Mouse (Mus musculus) myocyte (in vitro differentiated cells): ENCODE data around the gene Cenpp. TPM values are rescaled to one million over a fixed set of nuclear protein-coding genes. Genes with fewer than 3 reads are reported as not detected.

Experiments
- H3K27me3 ChIP-seq: one replicate; pipeline ENCODE4 v1.6.1; 2011; ENCODE audit not compliant: control insufficient read depth, insufficient read depth, insufficient read length
- H3K36me3 ChIP-seq: one replicate; pipeline ENCODE4 v1.6.1; 2011; ENCODE audit not compliant: control insufficient read depth, insufficient read depth
- H3K4me2 ChIP-seq: one replicate; pipeline ENCODE4 v1.6.1; 2011; ENCODE audit warnings: low read depth, control low read depth
- H3K4me3 ChIP-seq: one replicate; pipeline ENCODE4 v1.5.1; 2011; ENCODE audit warnings: mild to moderate bottlenecking, control low read depth, moderate library complexity
- H3K79me2 ChIP-seq: one replicate; pipeline ENCODE4 v1.6.1; 2011; ENCODE audit not compliant: control insufficient read depth, insufficient read depth
- H3ac ChIP-seq: one replicate; pipeline ENCODE4 v1.6.1; 2011; ENCODE audit not compliant: control insufficient read depth, insufficient read length
- CEBPB ChIP-seq: IDR thresholded peaks from 2 replicates; pipeline ENCODE4 v1.6.1; 2011; ENCODE audit warnings: mild to moderate bottlenecking, moderate library complexity; ENCODE audit not compliant: poor library complexity, insufficient read depth, severe bottlenecking
- E2F4 ChIP-seq: IDR thresholded peaks from one replicate; pipeline ENCODE4 v1.6.1; 2011; ENCODE audit warnings: mild to moderate bottlenecking, control low read depth, moderate library complexity; ENCODE audit not compliant: insufficient read depth
- MAX ChIP-seq: IDR thresholded peaks from one replicate; pipeline ENCODE4 v1.6.1; 2011; ENCODE audit warnings: low read depth, mild to moderate bottlenecking, control low read depth
- MYOD1 ChIP-seq, 3 experiments: IDR thresholded peaks; one replicate each; pipeline ENCODE4 v1.6.1; 2011; ENCODE audit warnings: control low read depth in 2 of 3, low read depth in 2 of 3, mild to moderate bottlenecking in 2 of 3, moderate library complexity in 1 of 3; ENCODE audit not compliant: insufficient read length in 2 of 3, control insufficient read depth in 1 of 3
- MYOG ChIP-seq, 3 experiments: IDR thresholded peaks; one replicate each; pipeline ENCODE4 v1.6.1; 2011; ENCODE audit warnings: control low read depth in 2 of 3, low read depth in 2 of 3, mild to moderate bottlenecking in 2 of 3; ENCODE audit not compliant: insufficient read length in 2 of 3, control insufficient read depth in 1 of 3, insufficient read depth in 1 of 3
- POLR2A ChIP-seq: IDR thresholded peaks from one replicate; pipeline ENCODE4 v1.6.1; 2011; ENCODE audit warnings: low read depth, mild to moderate bottlenecking, control low read depth, moderate library complexity; ENCODE audit not compliant: insufficient read length
- POLR2AphosphoS2 ChIP-seq: IDR thresholded peaks from one replicate; pipeline ENCODE4 v1.6.1; 2011; ENCODE audit warnings: low read depth, control low read depth; ENCODE audit not compliant: insufficient read length
- REST ChIP-seq: IDR thresholded peaks from one replicate; pipeline ENCODE4 v1.6.1; 2011; ENCODE audit warnings: mild to moderate bottlenecking, control low read depth, moderate library complexity; ENCODE audit not compliant: insufficient read depth, insufficient read length
- SRF ChIP-seq: IDR thresholded peaks from one replicate; pipeline ENCODE4 v1.6.1; 2011; ENCODE audit warnings: low read depth; ENCODE audit not compliant: control insufficient read depth, insufficient read length
- TCF12 ChIP-seq: IDR thresholded peaks from one replicate; pipeline ENCODE4 v1.6.1; 2011; ENCODE audit warnings: mild to moderate bottlenecking, control low read depth; ENCODE audit not compliant: poor library complexity, insufficient read depth, severe bottlenecking
- TCF3 ChIP-seq: IDR thresholded peaks from one replicate; pipeline ENCODE4 v1.6.1; 2011; ENCODE audit warnings: low read depth, control low read depth; ENCODE audit not compliant: insufficient read length
- USF1 ChIP-seq: IDR thresholded peaks from one replicate; pipeline ENCODE4 v1.6.1; 2011; ENCODE audit warnings: low read depth, mild to moderate bottlenecking, control low read depth, moderate library complexity
- polyA plus RNA-seq: library from polyadenylated mRNA; unstranded; fragments of >200 nt; fragmentation: generic; extraction: Trizol; gene quantifications from one replicate; pipeline ENCODE4 v1.2.1, GENCODE M21; 2012; ENCODE audit warnings: missing spikeins

The Cenpp gene
- polyA plus RNA-seq, 1 experiment: 6.3 TPM

- TF ChIP-seq CEBPB (no peak), USF1 (no peak), TCF3 (no peak), SRF (no peak), MYOD1 (IDR thresholded peaks at IDR 0.05; ENCODE audit: control insufficient read depth in 1 of 3, insufficient read length in 2 of 3, low read depth in 2 of 3) (no peak), POLR2AphosphoS2 (no peak), TCF12 (no peak), MAX (no peak), E2F4 (no peak), REST (no peak), MYOG (IDR thresholded peaks at IDR 0.05; ENCODE audit: control insufficient read depth in 1 of 3, insufficient read depth in 1 of 3, insufficient read length in 2 of 3, low read depth in 2 of 3) (no peak), POLR2A (no peak)
- no peaks in the 10 kb centered on the region for H3K27me3 ChIP-seq
- peak overlapping the region; percentile 55 for H3ac ChIP-seq
- peak overlapping the region; percentile 97 for H3K4me2 ChIP-seq
- peaks cover 58% of the 10 kb centered on the region for H3K79me2 ChIP-seq
- peak overlapping the region; percentile 85 for H3K4me3 ChIP-seq
- H3K36me3 ChIP-seq: no peaks in the 10 kb centered on the region
Observed at GRCm38 (mm10) chr13:49421606-49421917, 231.0 kb downstream of the Cenpp start.

- Histone ChIP-seq H3K4me3 (peak within 1 kb of the TSS; percentile 85), H3K27me3 (peaks cover 5% of the 10 kb centered on the region), H3K4me2 (peak within 1 kb of the TSS; percentile 97), H3ac (peak within 1 kb of the TSS; percentile 55), H3K36me3 (no peaks in the 10 kb centered on the region), H3K79me2 (peaks cover 52% of the 10 kb centered on the region)
- TF ChIP-seq POLR2AphosphoS2 (peak; percentile 90), POLR2A (peak; percentile 94), USF1 (no peak), SRF (peak; percentile 84), TCF3 (no peak), CEBPB (no peak), MAX (no peak), TCF12 (no peak), MYOD1 (IDR thresholded peaks at IDR 0.05; ENCODE audit: control insufficient read depth in 1 of 3, insufficient read length in 2 of 3, low read depth in 2 of 3) (peak in 1 of 3 experiments; percentile 14), MYOG (IDR thresholded peaks at IDR 0.05; ENCODE audit: control insufficient read depth in 1 of 3, insufficient read depth in 1 of 3, insufficient read length in 2 of 3, low read depth in 2 of 3) (peak in 2 of 3 experiments; percentile 18 to 54), REST (no peak), E2F4 (no peak)
Observed at GRCm38 (mm10) chr13:49420754-49421605, 231.6 kb downstream of the Cenpp start, which contains the start of gene Ippk. Gene Ippk, plus strand, starts transcription at chr13:49421249.

Other genes starting within 250 kb of the Cenpp start
- gene Ippk, start 231.5 kb downstream of the Cenpp start, polyA plus RNA-seq: 4.5 TPM
- 0.61 TPM for gene Tes3-ps, start 159.5 kb downstream of the Cenpp start, polyA plus RNA-seq
- gene Ecm2, start 148.0 kb downstream of the Cenpp start, polyA plus RNA-seq: 0.08 TPM
- gene Aspn, start 108.3 kb downstream of the Cenpp start, polyA plus RNA-seq: 0.37 TPM
- 0.14 TPM for gene Omd, start 70.3 kb downstream of the Cenpp start, polyA plus RNA-seq
- gene Ogn, start 44.7 kb downstream of the Cenpp start, polyA plus RNA-seq: 19.5 TPM
- 3.0 TPM for gene Nol8, start 293 bp upstream of the Cenpp start, polyA plus RNA-seq
- gene Iars, start 29.3 kb upstream of the Cenpp start, polyA plus RNA-seq: 128 TPM
- gene Gm30302, start 146.2 kb upstream of the Cenpp start, polyA plus RNA-seq: not detected